In the genomic region with DNA sequence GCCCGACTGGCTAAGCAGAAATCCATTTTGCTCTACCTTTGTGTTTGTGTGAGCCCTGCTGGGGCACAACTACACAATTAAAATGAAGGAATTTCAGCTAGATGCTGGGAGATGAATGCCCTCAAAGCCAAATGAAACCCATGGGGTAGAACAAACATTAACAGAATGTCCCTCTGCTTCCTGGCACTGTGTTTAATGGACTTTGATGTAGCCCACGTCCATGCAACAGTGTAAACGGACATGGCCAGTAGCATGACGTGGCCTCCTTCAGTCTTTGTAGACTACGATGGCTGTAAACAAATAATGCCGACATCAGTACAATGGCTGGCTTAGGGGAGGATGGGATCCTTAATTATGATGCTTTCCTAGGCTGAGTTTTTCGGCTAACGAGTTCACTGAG, we compare ENCODE assay signal across 22 mouse cellular contexts.
"Had no signal": no experiment of that assay in that cellular context is flagged by ENCODE, and none has a peak within 500 bp of the region (broad histone marks: within the 10 kb centered on the region; RNA-seq: fewer than 3 reads in every experiment).

No protein-coding gene starts in this region.

- H3K27ac ChIP-seq: intestine, embryonic 15.5 days; limb, embryonic 12.5 days; limb, embryonic 15.5 days; liver, embryonic 14.5 days; lung, embryonic 15.5 days; midbrain, embryonic 10.5 days; midbrain, embryonic 13.5 days; neural tube, embryonic 13.5 days; stomach, postnatal 0 days had no signal

- H3K4me1 ChIP-seq: megakaryocyte, embryonic 14.5 days had no signal

- H3K9me3 ChIP-seq: intestine, embryonic 15.5 days; limb, embryonic 12.5 days; limb, embryonic 15.5 days; lung, embryonic 15.5 days; midbrain, embryonic 10.5 days; midbrain, embryonic 13.5 days; neural tube, embryonic 13.5 days had no signal

- H3K27me3 ChIP-seq: intestine, embryonic 15.5 days; limb, embryonic 12.5 days; limb, embryonic 15.5 days; megakaryocyte, embryonic 14.5 days; neural tube, embryonic 13.5 days had no signal

- H3K4me2 ChIP-seq: intestine, embryonic 15.5 days; limb, embryonic 12.5 days; limb, embryonic 15.5 days; lung, embryonic 15.5 days; midbrain, embryonic 13.5 days; neural tube, embryonic 13.5 days had no signal

- H3K36me3 ChIP-seq: intestine, embryonic 15.5 days; limb, embryonic 12.5 days; limb, embryonic 15.5 days; lung, embryonic 15.5 days; midbrain, embryonic 10.5 days; midbrain, embryonic 13.5 days; neural tube, embryonic 13.5 days had no signal

- DNase-seq: kidney, postnatal 4 days; left cerebral cortex, postnatal 4 days; lung, adult 18-20 months; lung, postnatal 10 days; lung, postnatal 36 days; right cerebral cortex, adult 18-20 months; right cerebral cortex, postnatal 14 days; right cerebral cortex, postnatal 4 days; thymus, adult 2 months; thymus, postnatal 25 days had no signal

- ATAC-seq: intestine, embryonic 15.5 days; midbrain, embryonic 13.5 days; midbrain, embryonic 16.5 days had no signal

- H3K9ac ChIP-seq: intestine, embryonic 15.5 days; limb, embryonic 12.5 days; limb, embryonic 15.5 days; liver, embryonic 14.5 days; lung, embryonic 15.5 days; midbrain, embryonic 13.5 days; neural tube, embryonic 13.5 days had no signal

- H3K4me3 ChIP-seq: intestine, embryonic 15.5 days; limb, embryonic 12.5 days; limb, embryonic 15.5 days; lung, embryonic 15.5 days; megakaryocyte, embryonic 14.5 days; midbrain, embryonic 10.5 days; midbrain, embryonic 13.5 days; myocyte; neural tube, embryonic 13.5 days had no signal
